Mouse (Mus musculus) kidney, embryonic 14.5 days (tissue): ENCODE data around the gene Vdr. TPM values are rescaled to one million over a fixed set of nuclear protein-coding genes. Genes with fewer than 3 reads are reported as not detected.

Experiments
- ATAC-seq: fragments of 200-750 bp; cut with Nextera tagmentation; 2 replicates; pipeline ENCODE4 v1.8.0; 2017; ENCODE audit warnings: moderate number of reproducible peaks, mild to moderate bottlenecking, moderate TSS enrichment, moderate library complexity; ENCODE audit not compliant: low FRiP score, low TSS enrichment
- H3K27ac ChIP-seq: fragments of 300-500 bp; sonication (generic); 2 replicates; pipeline ENCODE4 v1.5.1; 2014; ENCODE audit warnings: low read depth, mild to moderate bottlenecking, low read length, moderate library complexity, mixed read lengths
- H3K27me3 ChIP-seq: fragments of 300-500 bp; sonication (generic); 2 replicates; pipeline ENCODE4 v1.6.1; 2014; ENCODE audit warnings: mild to moderate bottlenecking, low read length; ENCODE audit not compliant: control insufficient read depth, insufficient read depth
- H3K36me3 ChIP-seq: fragments of 300-500 bp; sonication (generic); 2 replicates; pipeline ENCODE4 v1.6.1; 2014; ENCODE audit warnings: low read length, mixed read lengths; ENCODE audit not compliant: control insufficient read depth, insufficient read depth
- H3K4me1 ChIP-seq: fragments of 300-500 bp; sonication (generic); 2 replicates; pipeline ENCODE4 v1.6.1; 2014; ENCODE audit warnings: low read length, mixed read lengths; ENCODE audit not compliant: control insufficient read depth, insufficient read depth
- H3K4me2 ChIP-seq: fragments of 300-500 bp; sonication (generic); replicated peaks from 2 replicates; pipeline ENCODE4 v1.6.1; 2014; ENCODE audit warnings: low read depth, mild to moderate bottlenecking, low read length
- H3K4me3 ChIP-seq: fragments of 300-500 bp; sonication (generic); 2 replicates; pipeline ENCODE4 v1.5.1; 2014; ENCODE audit warnings: mild to moderate bottlenecking, low read length
- H3K9ac ChIP-seq: fragments of 300-500 bp; sonication (generic); 2 replicates; pipeline ENCODE4 v1.6.1; 2014; ENCODE audit warnings: low read depth, mild to moderate bottlenecking, low read length, moderate library complexity
- H3K9me3 ChIP-seq: fragments of 300-500 bp; sonication (generic); 2 replicates; pipeline ENCODE4 v1.6.1; 2016; ENCODE audit warnings: low read length; ENCODE audit not compliant: control insufficient read depth
- WGBS: fragments of 180-500 bp; shearing (Covaris S2); extraction: QIAGEN DNeasy Blood & Tissue Kit; methylation state at CpG from one replicate; pipeline ENCODE4 v1.1.7; 2014; 5-methylcytosine and 5-hydroxymethylcytosine counted together
- polyA plus RNA-seq: library from polyadenylated mRNA; unstranded; fragments of >200 nt; fragmentation: Nextera tagmentation; extraction: Ambion mirVana; gene quantifications from 2 replicates; pipeline ENCODE4 v1.2.1, GENCODE M21; 2014

Gene Vdr
- polyA plus RNA-seq, 1 experiment from 2014 or later = 2.8 TPM

- no peak overlapping the region for H3K27ac ChIP-seq
- no peak overlapping the region for H3K4me3 ChIP-seq
- WGBS = 43% methylated on average over 17 of the region's 17 CpGs
- ATAC-seq = no peak
- no peaks in the 10 kb centered on the region for H3K27me3 ChIP-seq
- no peaks in the 10 kb centered on the region for H3K36me3 ChIP-seq
- no peaks in the 10 kb centered on the region for H3K9me3 ChIP-seq
- peaks cover 52% of the 10 kb centered on the region for H3K4me1 ChIP-seq
- no peak overlapping the region for H3K9ac ChIP-seq
- H3K4me2 ChIP-seq = no peak overlapping the region
Observed at GRCm38 (mm10) chr15:97836153-97836893, 74.1 kb downstream of the Vdr start.

- no peak overlapping the region for H3K4me3 ChIP-seq
- WGBS = 50% methylated on average over 9 of the region's 9 CpGs
- ATAC-seq = no peak
- no peak overlapping the region for H3K9ac ChIP-seq
- no peaks in the 10 kb centered on the region; the same call in 1 of the 2 replicates for H3K27me3 ChIP-seq
- peak overlapping the region; percentile 96; the same call in 1 of the 2 replicates for H3K27ac ChIP-seq
- H3K4me1 ChIP-seq = peaks cover 54% of the 10 kb centered on the region
- no peaks in the 10 kb centered on the region for H3K36me3 ChIP-seq
- H3K9me3 ChIP-seq = no peaks in the 10 kb centered on the region
- no peak overlapping the region for H3K4me2 ChIP-seq
Observed at GRCm38 (mm10) chr15:97832764-97833479, 77.5 kb downstream of the Vdr start.

GRCm38 (mm10) chr15:97831987-97832640 lies 78.3 kb downstream of the Vdr start:
- 3% methylated on average over 10 of the region's 10 CpGs for WGBS
- no peaks in the 10 kb centered on the region for H3K36me3 ChIP-seq
- peak overlapping the region; percentile 98 for H3K9ac ChIP-seq
- H3K27ac ChIP-seq = peak overlapping the region; percentile 96
- peaks cover 46% of the 10 kb centered on the region for H3K4me1 ChIP-seq
- no peaks in the 10 kb centered on the region for H3K9me3 ChIP-seq
- peak overlapping the region; percentile 89 for H3K4me3 ChIP-seq
- ATAC-seq = peak; percentile 63
- peak overlapping the region; percentile 84 for H3K4me2 ChIP-seq
- no peaks in the 10 kb centered on the region; the same call in 1 of the 2 replicates for H3K27me3 ChIP-seq

GRCm38 (mm10) chr15:97831242-97831986 lies 79.0 kb downstream of the Vdr start:
- Histone ChIP-seq H3K4me2 (peak overlapping the region; percentile 84), H3K4me3 (peak overlapping the region; percentile 89), H3K27ac (peak overlapping the region; percentile 96), H3K9ac (peak overlapping the region; percentile 98), H3K36me3 (0 out of 2 replicates have a peak, but pooled peaks cover under 1% of the 10 kb centered on the region), H3K9me3 (no peaks in the 10 kb centered on the region), H3K4me1 (peaks cover 49% of the 10 kb centered on the region), H3K27me3 (no peaks in the 10 kb centered on the region; the same call in 1 of the 2 replicates)
- ATAC-seq = peak; percentile 86
- WGBS = under 1% methylated on average over 49 of the region's 84 CpGs

GRCm38 (mm10) chr15:97830788-97831241 lies 79.6 kb downstream of the Vdr start:
- peak overlapping the region; percentile 89 for H3K4me3 ChIP-seq
- no peaks in the 10 kb centered on the region for H3K9me3 ChIP-seq
- H3K27ac ChIP-seq = peak overlapping the region; percentile 96
- H3K4me2 ChIP-seq = peak overlapping the region; percentile 84
- H3K9ac ChIP-seq = peak overlapping the region; percentile 98
- WGBS = 0% methylated on average over 35 of the region's 39 CpGs
- peaks cover 51% of the 10 kb centered on the region for H3K4me1 ChIP-seq
- H3K36me3 ChIP-seq = 0 out of 2 replicates have a peak, but pooled peaks cover 3% of the 10 kb centered on the region
- ATAC-seq = peak; percentile 26
- no peaks in the 10 kb centered on the region; the same call in 1 of the 2 replicates for H3K27me3 ChIP-seq

GRCm38 (mm10) chr15:97830253-97830787 lies 80.1 kb downstream of the Vdr start:
- H3K4me2 ChIP-seq = peak overlapping the region; percentile 84
- H3K4me1 ChIP-seq = peaks cover 56% of the 10 kb centered on the region
- peak overlapping the region; percentile 96; the same call in 1 of the 2 replicates for H3K27ac ChIP-seq
- no peaks in the 10 kb centered on the region for H3K9me3 ChIP-seq
- peak overlapping the region; percentile 98 for H3K9ac ChIP-seq
- 0 out of 2 replicates have a peak, but pooled peaks cover 3% of the 10 kb centered on the region for H3K36me3 ChIP-seq
- H3K27me3 ChIP-seq = no peaks in the 10 kb centered on the region; the same call in 1 of the 2 replicates
- peak overlapping the region; percentile 89 for H3K4me3 ChIP-seq
- WGBS = 12% methylated on average over 12 of the region's 12 CpGs
- ATAC-seq = no peak

GRCm38 (mm10) chr15:97829432-97829831 lies 81.0 kb downstream of the Vdr start:
- no peaks in the 10 kb centered on the region; the same call in 1 of the 2 replicates for H3K27me3 ChIP-seq
- no peaks in the 10 kb centered on the region for H3K9me3 ChIP-seq
- ATAC-seq = no peak
- H3K36me3 ChIP-seq = 0 out of 2 replicates have a peak, but pooled peaks cover 3% of the 10 kb centered on the region
- WGBS = 53% methylated on average over 2 of the region's 2 CpGs
- H3K9ac ChIP-seq = peak overlapping the region; percentile 98
- peak overlapping the region; percentile 96; the same call in 1 of the 2 replicates for H3K27ac ChIP-seq
- H3K4me2 ChIP-seq = peak overlapping the region; percentile 84
- peaks cover 64% of the 10 kb centered on the region for H3K4me1 ChIP-seq
- peak overlapping the region; percentile 89 for H3K4me3 ChIP-seq

GRCm38 (mm10) chr15:97828901-97829338 lies 81.5 kb downstream of the Vdr start:
- Histone ChIP-seq H3K36me3 (peaks cover 7% of the 10 kb centered on the region; the same call in 1 of the 2 replicates), H3K9me3 (no peaks in the 10 kb centered on the region), H3K4me1 (peaks cover 64% of the 10 kb centered on the region), H3K27ac (peak overlapping the region; percentile 96; the same call in 1 of the 2 replicates), H3K4me2 (peak overlapping the region; percentile 84), H3K27me3 (no peaks in the 10 kb centered on the region; the same call in 1 of the 2 replicates), H3K4me3 (peak overlapping the region; percentile 89; the same call in 1 of the 2 replicates), H3K9ac (peak overlapping the region; percentile 98; the same call in 1 of the 2 replicates)
- WGBS = 72% methylated on average over 5 of the region's 5 CpGs
- no peak for ATAC-seq
